Comparison of ENCODE assay signal across 8 mouse cellular contexts in the genomic region with DNA sequence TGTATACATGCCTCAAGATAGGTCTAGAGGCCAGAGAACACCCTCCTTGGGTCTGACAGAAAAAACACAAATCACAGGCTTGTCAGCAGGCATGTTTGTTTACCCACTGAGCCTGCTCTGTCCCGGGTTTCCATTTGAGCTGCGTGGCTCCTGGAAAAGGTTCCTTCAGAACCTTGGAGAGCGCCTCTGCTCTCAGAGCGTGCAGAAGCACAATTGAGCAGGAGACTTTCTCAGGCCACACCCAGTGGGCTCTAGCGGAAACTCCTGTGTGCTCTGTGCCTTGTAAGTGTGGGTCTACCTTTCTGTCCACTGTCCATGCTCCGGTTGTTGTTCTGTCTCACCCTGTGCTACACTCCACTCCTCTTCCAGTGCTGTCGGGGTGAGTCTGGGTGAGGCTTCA. TPM values are rescaled to one million over a fixed set of nuclear protein-coding genes. Genes with fewer than 3 reads are reported as not detected.
DNase-seq lines count a peak whose midpoint lies in the region; ATAC-seq and TF ChIP-seq lines count a peak whose summit lies in the region.

No protein-coding gene starts in this region.

- H3K36me3 ChIP-seq in splenic B cell, adult 2 months (ENCODE audit: control insufficient read depth, insufficient read depth, low read length, poor library complexity, severe bottlenecking): no peaks in the 10 kb centered on the region
- no peaks in the 10 kb centered on the region for H3K36me3 ChIP-seq in forebrain, embryonic 16.5 days (ENCODE audit: control insufficient read depth, insufficient read depth)

- no peak for DNase-seq in cerebellum, adult 2 months
- no peak for DNase-seq in cerebellum, postnatal 36 days
- DNase-seq in thymus, postnatal 4 days: peak; percentile 44
- DNase-seq in thymus, postnatal 36 days: no peak
- peak; percentile 83 for DNase-seq in kidney, postnatal 10 days
- DNase-seq in splenic B cell, adult 2 months (ENCODE audit: low read depth, low spot score): peak; percentile 6
- DNase-seq in frontal cortex, postnatal 14 days (ENCODE audit: low spot score in 2 of 2): no peak

- TF ChIP-seq CTCF in cerebellum, adult 2 months (IDR thresholded peaks at IDR 0.05; ENCODE audit: borderline replicate concordance, insufficient read depth, low read depth, low read length): no peak

- H3K9ac ChIP-seq in forebrain, embryonic 16.5 days (replicated peaks; ENCODE audit: low read depth, low read length): no peak overlapping the region

- no peak for TF ChIP-seq POLR2A in cerebellum, adult 2 months (IDR thresholded peaks at IDR 0.05; ENCODE audit: borderline replicate concordance, insufficient read depth, low read length)

- peaks cover 65% of the 10 kb centered on the region for H3K4me1 ChIP-seq in cerebellum, adult 2 months (ENCODE audit: control insufficient read depth, insufficient read depth, low read length)
- H3K4me1 ChIP-seq in forebrain, embryonic 16.5 days (replicated peaks; ENCODE audit: control insufficient read depth, insufficient read depth, low read length): peaks cover 18% of the 10 kb centered on the region

- no peaks in the 10 kb centered on the region for H3K27me3 ChIP-seq in cerebellum, adult 2 months (ENCODE audit: control insufficient read depth, insufficient read depth, low read length)
- no peaks in the 10 kb centered on the region for H3K27me3 ChIP-seq in splenic B cell, adult 2 months (ENCODE audit: control insufficient read depth, insufficient read depth, low read length, poor library complexity, severe bottlenecking)
- peaks cover 3% of the 10 kb centered on the region for H3K27me3 ChIP-seq in forebrain, embryonic 16.5 days (replicated peaks; ENCODE audit: control insufficient read depth, insufficient read depth, low read length)

- WGBS in cerebellum, adult 2 months: 24% methylated on average over 7 of the region's 7 CpGs
- 19% methylated on average over 7 of the region's 7 CpGs for WGBS in forebrain, embryonic 16.5 days

- H3K9me3 ChIP-seq in forebrain, embryonic 16.5 days (ENCODE audit: control insufficient read depth, low read length): no peaks in the 10 kb centered on the region

- H3K27ac ChIP-seq in cerebellum, adult 2 months (ENCODE audit: insufficient read depth, low read length): no peak overlapping the region
- no peak overlapping the region for H3K27ac ChIP-seq in forebrain, embryonic 16.5 days (ENCODE audit: low read length)

- peak overlapping the region; percentile 11 for H3K4me3 ChIP-seq in cerebellum, adult 2 months (replicated peaks; ENCODE audit: insufficient read depth, low read depth, low read length)
- H3K4me3 ChIP-seq in forebrain, embryonic 16.5 days (replicated peaks; ENCODE audit: low read length): no peak overlapping the region

- no peak overlapping the region for H3K4me2 ChIP-seq in forebrain, embryonic 16.5 days (ENCODE audit: low read length)

- ATAC-seq in forebrain, embryonic 16.5 days: no peak

RNA-seq across cellular contexts. Expression of gene Jph3, which starts 6.8 kb away (rescaled TPM):
- 143 and 154 TPM in 2 replicates for polyA plus RNA-seq in cerebellum, adult 2 months (2012; rRNA removed)
- polyA plus RNA-seq in forebrain, embryonic 16.5 days (2015; fragmentation: Nextera tagmentation; extraction: Ambion mirVana): 93.4 and 95.3 TPM in 2 replicates

Comparison
In these comparisons a context has a peak if more than half of its experiments do, and no peak if none do; other contexts are left out.
1. DNase-seq: peak in thymus, postnatal 4 days (single experiment), kidney, postnatal 10 days (single experiment) and splenic B cell, adult 2 months (single experiment); none in cerebellum, adult 2 months (0 of 2), cerebellum, postnatal 36 days (0 of 2), thymus, postnatal 36 days (0 of 2) and frontal cortex, postnatal 14 days (0 of 2).